Mouse (Mus musculus) MEL (cell line): ENCODE data around the gene Ebf3.

Experiments
- CTCF ChIP-seq, 3 experiments: IDR thresholded peaks in 2 of 3; conservative IDR thresholded peaks in 1 of 3; 2 replicates each; pipeline ENCODE4 v1.5.1; 2011 to 2012; ENCODE audit warnings: low read length in 3 of 3, low read depth in 2 of 3, mild to moderate bottlenecking in 2 of 3, improper control_type of control experiment in 1 of 3, inconsistent platforms in 1 of 3, mixed read lengths in 1 of 3, moderate library complexity in 1 of 3; ENCODE audit not compliant: control insufficient read depth in 1 of 3, insufficient read depth in 1 of 3, poor library complexity in 1 of 3, severe bottlenecking in 1 of 3
- GATA1 ChIP-seq: IDR thresholded peaks from 2 replicates; pipeline ENCODE4 v1.6.1; 2011; ENCODE audit warnings: low read depth, low read length, improper control_type of control experiment
- HCFC1 ChIP-seq: IDR thresholded peaks from 2 replicates; pipeline ENCODE4 v1.6.1; 2012; ENCODE audit warnings: low read depth, mild to moderate bottlenecking, inconsistent platforms, low read length, improper control_type of control experiment, moderate library complexity
- MAX ChIP-seq: IDR thresholded peaks from 2 replicates; pipeline ENCODE4 v1.6.1; 2011; ENCODE audit warnings: low read length, improper control_type of control experiment
- MEF2A ChIP-seq: IDR thresholded peaks from 2 replicates; pipeline ENCODE4 v1.6.1; 2014; ENCODE audit warnings: low read depth, mild to moderate bottlenecking, inconsistent platforms, low read length, improper control_type of control experiment; ENCODE audit not compliant: poor library complexity, insufficient replicate concordance, severe bottlenecking; ENCODE audit errors: extremely low read depth
- TBP ChIP-seq: IDR thresholded peaks from 2 replicates; pipeline ENCODE4 v1.8.0; 2011; ENCODE audit warnings: low read depth, low read length, improper control_type of control experiment

DNA sequence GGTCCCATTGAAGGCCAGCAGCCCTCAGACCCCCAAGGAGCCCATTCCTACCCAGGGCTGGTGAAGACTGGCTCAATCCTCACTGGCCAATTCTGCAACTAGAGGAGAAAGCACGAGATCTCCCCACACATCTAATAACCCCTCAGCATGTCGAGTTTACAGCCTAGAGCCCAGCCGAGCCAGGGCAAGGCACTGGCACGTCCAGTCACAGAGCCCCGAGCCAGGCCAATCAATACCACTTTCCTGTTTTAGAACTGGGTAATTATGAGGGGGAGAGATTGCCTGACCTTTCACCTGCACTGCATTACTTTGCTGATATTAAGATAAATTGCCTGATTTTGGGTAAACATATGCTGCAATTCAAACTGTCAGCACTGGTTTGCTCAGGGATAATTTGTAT is 105.7 kb downstream of the Ebf3 start:
- TF ChIP-seq CTCF (IDR thresholded peaks at IDR 0.05 in 2 of 3, conservative IDR thresholded peaks at IDR 0.05 in 1 of 3; ENCODE audit: control insufficient read depth in 1 of 3, insufficient read depth in 1 of 3, low read depth in 2 of 3, low read length in 3 of 3, poor library complexity in 1 of 3, severe bottlenecking in 1 of 3) (no peak), GATA1 (no peak), TBP (no peak), MAX (no peak), HCFC1 (no peak), MEF2A (no peak)
